Mouse (Mus musculus) cortical plate, adult 2 months (tissue): ENCODE data around the gene Tcstv3.

Experiments used
- CTCF ChIP-seq: fragments of 200-500 bp; IDR thresholded peaks from 2 replicates; pipeline ENCODE4 v1.5.1; 2011; ENCODE audit warnings: mild to moderate bottlenecking, control low read depth, low read length; ENCODE audit not compliant: insufficient read depth; ENCODE audit errors: extremely low read depth
- POLR2A ChIP-seq: fragments of 200-500 bp; IDR thresholded peaks from 2 replicates; pipeline ENCODE4 v1.6.1; 2011; ENCODE audit warnings: mild to moderate bottlenecking, low read length, control low read depth; ENCODE audit not compliant: insufficient read depth; ENCODE audit errors: extremely low read depth

DNA sequence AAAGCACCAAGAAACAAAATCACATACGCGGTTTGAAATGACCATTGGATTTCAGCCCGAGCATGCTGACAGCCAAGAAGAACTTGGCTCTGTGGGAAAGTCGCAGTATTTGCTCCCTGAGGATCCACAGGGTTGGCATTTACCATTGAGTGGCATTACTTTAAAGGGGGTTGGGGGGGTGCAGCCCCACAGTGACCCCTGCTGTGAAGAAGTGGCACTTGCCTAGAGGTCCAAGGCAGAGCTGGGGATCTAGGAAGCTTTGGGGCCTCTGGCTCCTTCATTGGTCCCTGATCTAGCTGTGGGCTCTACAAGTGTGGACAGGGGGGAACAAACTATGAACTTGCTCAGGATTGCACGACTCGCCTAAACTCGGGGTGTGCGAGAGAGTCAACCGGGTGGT lies 37.9 kb upstream of the Tcstv3 start:
- TF ChIP-seq CTCF: no peak
- TF ChIP-seq POLR2A: no peak
